Mouse (Mus musculus): ENCODE results near the gene Kcnq1. TPM values are rescaled to one million over a fixed set of nuclear protein-coding genes. Genes with fewer than 3 reads are reported as not detected.
A peak's percentile ranks its signal among the peaks of the same experiment; 100 is the strongest.

Gene Kcnq1
- total RNA-seq, 2 experiments from 2014 or later: 0.61 to 1.2 TPM

- no peak overlapping the region for H3K27ac ChIP-seq
- no peak overlapping the region for H3K4me3 ChIP-seq
- no peak for TF ChIP-seq CTCF (IDR thresholded peaks at IDR 0.05)
- no peak for DNase-seq (ENCODE audit: extremely low spot score in 1 of 2, low spot score in 2 of 2)
- intact Hi-C loops (cut with DNase I): no loop called here
Measured at GRCm38 (mm10) chr7:143263966-143264365, 157.8 kb downstream of the Kcnq1 start.

DNA sequence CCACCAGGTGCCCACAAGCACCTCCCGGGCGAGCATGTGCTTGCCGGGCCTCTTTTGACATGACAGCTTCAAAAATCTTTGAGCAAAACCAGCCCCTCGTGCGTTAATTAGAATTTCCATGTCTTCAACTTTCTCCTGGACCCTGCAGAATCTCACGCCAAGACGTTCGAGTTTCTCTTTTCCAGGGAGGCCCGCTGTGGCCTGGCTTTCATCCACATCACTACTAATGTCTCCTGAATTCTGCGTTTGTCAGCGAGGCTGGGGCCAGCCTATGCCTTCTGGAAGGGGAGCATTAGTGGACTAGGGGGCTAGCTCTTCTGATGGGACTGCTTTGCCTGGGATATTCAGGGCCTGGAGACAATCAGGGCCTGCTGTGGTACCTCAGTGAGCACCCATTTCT, 159.2 kb downstream of the Kcnq1 start:
- intact Hi-C loops (cut with DNase I): no loop called here
- Histone ChIP-seq H3K4me3 (no peak overlapping the region), H3K27ac (no peak overlapping the region)
- no peak for TF ChIP-seq CTCF (IDR thresholded peaks at IDR 0.05)
- no peak for DNase-seq (ENCODE audit: extremely low spot score in 1 of 2, low spot score in 2 of 2)

DNA sequence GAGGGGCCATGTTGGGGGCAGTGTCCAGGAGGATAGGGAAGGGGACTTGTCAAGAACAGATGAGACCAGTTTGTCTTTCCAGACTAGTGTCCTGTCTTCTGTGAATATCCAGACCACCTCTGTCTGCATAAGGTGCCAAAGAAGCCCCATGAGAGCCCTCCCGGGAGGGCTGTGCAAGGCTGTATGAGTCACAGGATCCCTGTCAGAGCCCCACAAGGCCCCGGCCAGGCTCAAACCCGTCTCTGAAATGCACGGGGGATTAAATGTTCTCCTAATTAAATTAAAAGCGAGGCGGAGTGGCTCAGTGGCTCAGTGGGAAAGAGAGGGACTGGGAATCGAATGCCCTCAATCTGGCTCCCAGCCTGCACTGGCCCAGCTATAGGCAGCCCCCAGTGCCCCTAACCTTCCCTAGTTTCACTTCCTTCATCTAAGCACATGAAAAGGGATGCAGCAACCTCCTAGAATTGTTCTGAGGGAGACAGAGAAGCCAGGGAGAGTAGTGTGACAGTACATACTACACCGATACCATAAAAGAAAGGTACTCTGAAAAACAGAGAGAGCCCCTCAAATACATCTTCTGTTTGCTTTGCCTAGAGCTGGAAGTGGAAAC, 159.8 kb downstream of the Kcnq1 start:
- no peak for DNase-seq (ENCODE audit: extremely low spot score in 1 of 2, low spot score in 2 of 2)
- H3K27ac ChIP-seq: no peak overlapping the region
- intact Hi-C loops (cut with DNase I): no loop called here
- no peak for TF ChIP-seq CTCF (IDR thresholded peaks at IDR 0.05)
- no peak overlapping the region for H3K4me3 ChIP-seq

- Histone ChIP-seq H3K4me3 (no peak overlapping the region), H3K27ac (no peak overlapping the region)
- TF ChIP-seq CTCF (IDR thresholded peaks at IDR 0.05): no peak
- intact Hi-C loops (cut with DNase I): no loop called here
- DNase-seq (ENCODE audit: extremely low spot score in 1 of 2, low spot score in 2 of 2): no peak
Measured at GRCm38 (mm10) chr7:143273747-143274146, 167.6 kb downstream of the Kcnq1 start.

- intact Hi-C loops (cut with DNase I): no loop called here
- no peak overlapping the region for H3K27ac ChIP-seq
- no peak for DNase-seq (ENCODE audit: extremely low spot score in 1 of 2, low spot score in 2 of 2)
- no peak overlapping the region for H3K4me3 ChIP-seq
- TF ChIP-seq CTCF (IDR thresholded peaks at IDR 0.05): no peak
Measured at GRCm38 (mm10) chr7:143275030-143275429, 168.9 kb downstream of the Kcnq1 start.

GRCm38 (mm10) chr7:143283625-143284024, 177.5 kb downstream of the Kcnq1 start:
- no peak overlapping the region for H3K4me3 ChIP-seq
- intact Hi-C loops (cut with DNase I): no loop called here
- DNase-seq (ENCODE audit: extremely low spot score in 1 of 2, low spot score in 2 of 2): no peak
- no peak for TF ChIP-seq CTCF (IDR thresholded peaks at IDR 0.05)
- no peak overlapping the region for H3K27ac ChIP-seq

- no peak for DNase-seq (ENCODE audit: extremely low spot score in 1 of 2, low spot score in 2 of 2)
- intact Hi-C loops (cut with DNase I): no loop called here
- Histone ChIP-seq H3K4me3 (no peak overlapping the region), H3K27ac (no peak overlapping the region)
- TF ChIP-seq CTCF (IDR thresholded peaks at IDR 0.05): no peak
Measured at GRCm38 (mm10) chr7:143284866-143285265, 178.7 kb downstream of the Kcnq1 start.

DNA sequence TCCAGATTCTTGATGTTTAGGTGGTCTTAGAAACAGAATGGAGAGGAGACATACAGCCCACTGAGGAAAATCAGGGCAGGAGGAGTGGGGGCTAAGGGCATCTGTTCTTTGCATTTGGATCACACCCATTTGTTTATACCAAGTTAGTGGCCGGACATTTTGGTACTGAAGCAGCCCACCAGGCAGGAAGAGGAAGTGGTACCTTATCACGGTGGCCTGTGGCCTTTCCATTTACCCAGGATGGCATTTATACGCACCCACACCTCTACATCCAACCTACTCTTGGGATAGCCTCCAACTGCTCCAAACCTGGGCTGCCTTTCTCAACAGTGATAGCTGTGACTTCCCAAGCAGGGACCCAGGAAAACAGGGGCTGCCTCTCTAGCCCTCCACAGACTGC, 179.3 kb downstream of the Kcnq1 start:
- TF ChIP-seq CTCF (IDR thresholded peaks at IDR 0.05): no peak
- DNase-seq (ENCODE audit: extremely low spot score in 1 of 2, low spot score in 2 of 2): no peak
- intact Hi-C loops (cut with DNase I): no loop called here
- H3K27ac ChIP-seq: no peak overlapping the region
- H3K4me3 ChIP-seq: no peak overlapping the region

DNA sequence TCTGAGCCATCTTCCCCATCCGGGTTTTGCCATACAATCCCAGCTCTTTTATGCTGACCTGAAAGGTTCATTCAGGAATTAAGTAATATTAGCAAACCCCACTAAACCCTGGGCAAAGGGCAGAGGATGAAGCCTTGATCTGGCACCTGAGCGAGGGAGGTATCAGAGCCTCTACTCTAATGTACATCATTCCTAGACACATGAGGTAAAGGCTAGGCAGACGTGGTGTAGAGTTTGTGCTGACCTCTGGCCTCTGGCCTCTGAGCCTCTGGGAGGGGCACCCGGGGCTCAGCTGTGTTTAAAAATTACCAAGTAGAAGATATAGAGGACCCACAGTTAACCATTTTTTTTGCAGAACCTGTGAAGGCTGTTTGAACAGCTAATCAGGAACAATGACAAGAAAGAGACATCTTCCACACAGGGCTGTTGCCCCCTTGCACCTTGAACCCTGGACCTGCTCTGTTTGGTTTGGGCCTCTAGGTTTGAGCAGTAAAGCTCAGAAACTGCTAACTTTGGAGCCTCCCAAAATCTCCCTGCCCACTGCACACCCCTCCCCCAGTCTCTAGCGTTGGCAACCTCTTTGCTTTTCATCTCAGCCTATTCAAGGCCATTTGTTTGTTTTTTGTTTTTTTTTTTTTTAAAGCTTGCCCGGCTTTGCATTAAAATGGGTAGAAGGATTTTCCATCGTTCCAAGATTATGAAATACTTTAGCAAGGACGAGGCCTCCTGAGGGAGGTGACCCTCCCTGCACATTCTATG, 180.5 kb downstream of the Kcnq1 start:
- no peak for TF ChIP-seq CTCF (IDR thresholded peaks at IDR 0.05)
- Histone ChIP-seq H3K27ac (no peak overlapping the region), H3K4me3 (no peak overlapping the region)
- intact Hi-C loops (cut with DNase I): no loop called here
- DNase-seq (ENCODE audit: extremely low spot score in 1 of 2, low spot score in 2 of 2): no peak

DNA sequence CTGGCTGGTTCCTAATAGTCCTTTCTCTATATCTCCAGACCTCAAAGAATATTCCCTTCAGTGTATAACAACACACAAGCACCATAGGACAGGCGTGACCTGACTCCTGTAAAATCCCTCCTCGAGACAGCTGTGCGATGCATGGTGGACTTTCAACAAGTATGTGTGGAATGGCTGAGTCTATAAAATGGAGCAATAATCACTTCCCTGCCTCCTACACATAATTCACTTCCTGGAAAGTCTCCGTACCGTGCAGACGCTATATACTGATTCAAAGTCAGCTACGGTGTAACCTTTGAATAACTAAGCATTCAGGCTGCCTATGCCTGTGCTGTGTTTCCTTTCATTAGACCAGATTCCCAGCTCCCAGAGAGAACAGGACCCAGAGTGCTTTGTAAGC, 182.0 kb downstream of the Kcnq1 start:
- intact Hi-C loops (cut with DNase I): no loop called here
- no peak for DNase-seq (ENCODE audit: extremely low spot score in 1 of 2, low spot score in 2 of 2)
- Histone ChIP-seq H3K4me3 (no peak overlapping the region), H3K27ac (no peak overlapping the region)
- TF ChIP-seq CTCF (IDR thresholded peaks at IDR 0.05): no peak

GRCm38 (mm10) chr7:143289082-143289849, 183.1 kb downstream of the Kcnq1 start:
- no peak for DNase-seq (ENCODE audit: extremely low spot score in 1 of 2, low spot score in 2 of 2)
- intact Hi-C loops (cut with DNase I): no loop called here
- no peak for TF ChIP-seq CTCF (IDR thresholded peaks at IDR 0.05)

GRCm38 (mm10) chr7:143294690-143295355, 188.7 kb downstream of the Kcnq1 start:
- H3K4me3 ChIP-seq: peak overlapping the region; percentile 56
- no peak for TF ChIP-seq CTCF (IDR thresholded peaks at IDR 0.05)
- intact Hi-C loops (cut with DNase I): no loop called here
- no peak for DNase-seq (ENCODE audit: extremely low spot score in 1 of 2, low spot score in 2 of 2)
- H3K27ac ChIP-seq: peak overlapping the region; percentile 67; the same call in 1 of the 2 replicates

More at GRCm38 (mm10) chr7:143289082-143289849, 183.1 kb downstream of the Kcnq1 start:
- H3K4me3 ChIP-seq: no peak overlapping the region; the same call in 1 of the 2 replicates
- H3K27ac ChIP-seq: no peak overlapping the region

Data from left cerebral cortex, adult 2 months (tissue).